Mouse (Mus musculus): ENCODE data around the gene Gm9044. TPM values are rescaled to one million over a fixed set of nuclear protein-coding genes. Genes with fewer than 3 reads are reported as not detected.
"Not testable (repeated sequence)": the region's sequence is repeated elsewhere in the genome, so short reads cannot be mapped to it uniquely, and the experiment has no call there.

Gm9044 gene
- polyA plus RNA-seq (2012; rRNA removed): not detected in 2 replicates

DNA sequence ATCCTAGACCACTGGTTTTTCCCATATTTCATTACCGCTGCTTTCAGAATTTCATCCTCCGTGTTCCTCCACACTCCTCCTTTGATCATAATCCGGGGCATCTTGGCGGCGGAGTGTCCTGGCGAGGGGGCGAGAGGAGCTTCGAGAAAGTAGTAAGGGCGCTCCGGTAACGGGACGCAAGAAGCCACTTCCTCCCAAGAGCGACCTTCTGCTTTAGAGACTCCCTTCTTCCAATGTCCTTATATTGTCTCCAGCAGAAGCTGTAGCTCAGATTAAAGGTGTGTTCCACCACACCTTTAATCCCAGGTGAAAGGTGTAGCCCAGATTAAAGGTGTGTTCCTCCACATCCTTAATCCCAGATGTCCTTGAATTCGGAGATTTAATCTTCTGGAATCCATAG is at the start of gene Gm9044:
Gene Gm9044, minus strand, starts transcription at position 101 of the 400 bp plus-strand sequence.
- no CpG with 5 or more reads among the region's 14 CpGs for WGBS
- not testable (repeated sequence) for H3K36me3 ChIP-seq (ENCODE audit: control insufficient read depth, insufficient read depth, low read length); H3K27me3 ChIP-seq (ENCODE audit: control insufficient read depth, insufficient read depth, low read length); H3K4me1 ChIP-seq (ENCODE audit: control insufficient read depth, insufficient read depth, insufficient read length); H3K27ac ChIP-seq (ENCODE audit: insufficient read depth, low read length); DNase-seq (ENCODE audit: low read depth in 1 of 2, low spot score in 2 of 2); H3K4me3 ChIP-seq (ENCODE audit: extremely low read depth, insufficient read depth, insufficient read length)

DNA sequence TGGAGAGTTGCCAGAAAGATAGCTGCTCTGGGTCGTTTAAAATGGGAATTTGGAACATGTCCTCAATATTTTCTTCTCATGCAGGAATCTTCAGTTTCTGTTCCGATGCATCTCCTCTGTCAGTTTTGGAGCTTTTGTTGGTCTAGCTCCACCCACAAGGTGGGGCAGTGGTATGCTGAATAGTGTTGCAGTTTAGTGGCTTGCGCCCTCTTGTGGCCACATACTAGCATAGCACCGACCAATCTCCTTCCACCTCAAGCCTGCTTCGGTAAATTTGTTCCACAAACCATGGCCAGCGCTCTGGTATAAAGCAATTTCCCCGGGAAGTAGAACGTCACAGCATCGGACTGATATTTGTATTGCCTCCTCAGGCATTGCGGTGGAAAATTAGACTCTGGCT is 38.2 kb upstream of the Gm9044 start:
- Histone ChIP-seq H3K4me1 (ENCODE audit: control insufficient read depth, insufficient read depth, insufficient read length) (no peaks in the 10 kb centered on the region), H3K27me3 (ENCODE audit: control insufficient read depth, insufficient read depth, low read length) (no peaks in the 10 kb centered on the region), H3K36me3 (ENCODE audit: control insufficient read depth, insufficient read depth, low read length) (no peaks in the 10 kb centered on the region), H3K27ac (ENCODE audit: insufficient read depth, low read length) (no peak overlapping the region), H3K4me3 (ENCODE audit: extremely low read depth, insufficient read depth, insufficient read length) (no peak overlapping the region)
- WGBS: 5% methylated on average over 10 of the region's 10 CpGs
- TF ChIP-seq POLR2A (IDR thresholded peaks at IDR 0.05; ENCODE audit: low read depth, low read length) (no peak), CTCF (IDR thresholded peaks at IDR 0.05; ENCODE audit: extremely low read depth, insufficient read depth, insufficient read length, insufficient replicate concordance) (peak; percentile 90; the same call in 1 of the 2 replicates)
- peak; percentile 67 to 74 for DNase-seq (ENCODE audit: low read depth in 1 of 2, low spot score in 2 of 2)

DNA sequence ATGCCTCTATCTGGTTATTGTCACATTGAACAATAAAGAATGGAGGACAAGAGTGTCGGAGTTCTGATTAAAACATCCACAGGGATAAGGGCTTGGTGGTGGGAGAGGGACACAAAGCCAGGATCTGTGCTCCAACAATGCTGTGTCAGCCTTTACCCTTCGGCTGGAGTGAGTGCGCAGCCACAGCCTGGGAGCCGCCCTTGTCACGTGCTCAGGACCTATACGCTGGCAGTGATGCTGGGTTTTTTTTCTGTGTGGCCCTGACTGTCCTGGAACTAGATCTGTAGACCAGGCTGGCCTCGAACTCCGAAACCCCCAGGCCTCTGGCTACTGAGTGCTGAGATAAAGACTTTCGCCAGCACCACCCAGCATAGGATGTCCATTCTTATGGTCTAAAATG is 37.3 kb upstream of the Gm9044 start:
- WGBS: 95% methylated on average over 9 of the region's 9 CpGs
- Histone ChIP-seq H3K4me3 (ENCODE audit: extremely low read depth, insufficient read depth, insufficient read length) (no peak overlapping the region), H3K27ac (ENCODE audit: insufficient read depth, low read length) (no peak overlapping the region), H3K4me1 (ENCODE audit: control insufficient read depth, insufficient read depth, insufficient read length) (no peaks in the 10 kb centered on the region), H3K27me3 (ENCODE audit: control insufficient read depth, insufficient read depth, low read length) (no peaks in the 10 kb centered on the region), H3K36me3 (ENCODE audit: control insufficient read depth, insufficient read depth, low read length) (no peaks in the 10 kb centered on the region)
- TF ChIP-seq POLR2A (IDR thresholded peaks at IDR 0.05; ENCODE audit: low read depth, low read length): no peak
- no peak for TF ChIP-seq CTCF (IDR thresholded peaks at IDR 0.05; ENCODE audit: extremely low read depth, insufficient read depth, insufficient read length, insufficient replicate concordance)
- DNase-seq (ENCODE audit: low read depth in 1 of 2, low spot score in 2 of 2): no peak

DNA sequence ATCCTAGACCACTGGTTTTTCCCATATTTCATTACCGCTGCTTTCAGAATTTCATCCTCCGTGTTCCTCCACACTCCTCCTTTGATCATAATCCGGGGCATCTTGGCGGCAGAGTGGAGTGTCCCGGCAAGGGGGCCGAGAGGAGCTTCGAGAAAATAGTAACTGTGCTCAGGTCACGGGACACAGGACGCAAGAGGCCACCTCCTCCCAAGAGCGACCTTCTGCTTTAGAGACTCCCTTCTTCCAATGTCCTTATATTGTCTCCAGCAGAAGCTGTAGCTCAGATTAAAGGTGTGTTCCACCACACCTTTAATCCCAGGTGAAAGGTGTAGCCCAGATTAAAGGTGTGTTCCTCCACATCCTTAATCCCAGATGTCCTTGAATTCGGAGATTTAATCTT is 21.8 kb upstream of the Gm9044 start, which contains the start of gene Gm9049:
Gene Gm9049, minus strand, starts transcription at position 101 of the 400 bp plus-strand sequence.
- H3K36me3 ChIP-seq (ENCODE audit: control insufficient read depth, insufficient read depth, low read length); H3K4me1 ChIP-seq (ENCODE audit: control insufficient read depth, insufficient read depth, insufficient read length); H3K27me3 ChIP-seq (ENCODE audit: control insufficient read depth, insufficient read depth, low read length); H3K4me3 ChIP-seq (ENCODE audit: extremely low read depth, insufficient read depth, insufficient read length); DNase-seq (ENCODE audit: low read depth in 1 of 2, low spot score in 2 of 2); H3K27ac ChIP-seq (ENCODE audit: insufficient read depth, low read length): not testable (repeated sequence)
- WGBS: 90% methylated on average over 1 of the region's 11 CpGs

DNA sequence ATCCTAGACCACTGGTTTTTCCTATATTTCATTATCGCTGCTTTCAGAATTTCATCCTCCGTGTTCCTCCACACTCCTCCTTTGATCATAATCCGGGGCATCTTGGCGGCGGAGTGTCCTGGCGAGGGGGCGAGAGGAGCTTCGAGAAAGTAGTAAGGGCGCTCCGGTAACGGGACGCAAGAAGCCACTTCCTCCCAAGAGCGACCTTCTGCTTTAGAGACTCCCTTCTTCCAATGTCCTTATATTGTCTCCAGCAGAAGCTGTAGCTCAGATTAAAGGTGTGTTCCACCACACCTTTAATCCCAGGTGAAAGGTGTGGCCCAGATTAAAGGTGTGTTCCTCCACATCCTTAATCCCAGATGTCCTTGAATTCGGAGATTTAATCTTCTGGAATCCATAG is 16.4 kb upstream of the Gm9044 start, which contains the start of gene Gm9048:
Gene Gm9048, minus strand, starts transcription at position 101 of the 400 bp plus-strand sequence.
- H3K4me3 ChIP-seq (ENCODE audit: extremely low read depth, insufficient read depth, insufficient read length); H3K36me3 ChIP-seq (ENCODE audit: control insufficient read depth, insufficient read depth, low read length); H3K27ac ChIP-seq (ENCODE audit: insufficient read depth, low read length); H3K4me1 ChIP-seq (ENCODE audit: control insufficient read depth, insufficient read depth, insufficient read length); DNase-seq (ENCODE audit: low read depth in 1 of 2, low spot score in 2 of 2); H3K27me3 ChIP-seq (ENCODE audit: control insufficient read depth, insufficient read depth, low read length): not testable (repeated sequence)
- WGBS: 75% methylated on average over 1 of the region's 14 CpGs

DNA sequence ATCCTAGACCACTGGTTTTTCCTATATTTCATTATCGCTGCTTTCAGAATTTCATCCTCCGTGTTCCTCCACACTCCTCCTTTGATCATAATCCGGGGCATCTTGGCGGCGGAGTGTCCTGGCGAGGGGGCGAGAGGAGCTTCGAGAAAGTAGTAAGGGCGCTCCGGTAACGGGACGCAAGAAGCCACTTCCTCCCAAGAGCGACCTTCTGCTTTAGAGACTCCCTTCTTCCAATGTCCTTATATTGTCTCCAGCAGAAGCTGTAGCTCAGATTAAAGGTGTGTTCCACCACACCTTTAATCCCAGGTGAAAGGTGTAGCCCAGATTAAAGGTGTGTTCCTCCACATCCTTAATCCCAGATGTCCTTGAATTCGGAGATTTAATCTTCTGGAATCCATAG is 10.9 kb upstream of the Gm9044 start, which contains the start of gene Gm9046:
Gene Gm9046, minus strand, starts transcription at position 101 of the 400 bp plus-strand sequence.
- WGBS: no CpG with 5 or more reads among the region's 14 CpGs
- H3K4me3 ChIP-seq (ENCODE audit: extremely low read depth, insufficient read depth, insufficient read length); H3K4me1 ChIP-seq (ENCODE audit: control insufficient read depth, insufficient read depth, insufficient read length); H3K27ac ChIP-seq (ENCODE audit: insufficient read depth, low read length); H3K36me3 ChIP-seq (ENCODE audit: control insufficient read depth, insufficient read depth, low read length); H3K27me3 ChIP-seq (ENCODE audit: control insufficient read depth, insufficient read depth, low read length); DNase-seq (ENCODE audit: low read depth in 1 of 2, low spot score in 2 of 2): not testable (repeated sequence)

DNA sequence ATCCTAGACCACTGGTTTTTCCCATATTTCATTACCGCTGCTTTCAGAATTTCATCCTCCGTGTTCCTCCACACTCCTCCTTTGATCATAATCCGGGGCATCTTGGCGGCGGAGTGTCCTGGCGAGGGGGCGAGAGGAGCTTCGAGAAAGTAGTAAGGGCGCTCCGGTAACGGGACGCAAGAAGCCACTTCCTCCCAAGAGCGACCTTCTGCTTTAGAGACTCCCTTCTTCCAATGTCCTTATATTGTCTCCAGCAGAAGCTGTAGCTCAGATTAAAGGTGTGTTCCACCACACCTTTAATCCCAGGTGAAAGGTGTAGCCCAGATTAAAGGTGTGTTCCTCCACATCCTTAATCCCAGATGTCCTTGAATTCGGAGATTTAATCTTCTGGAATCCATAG is 5.5 kb upstream of the Gm9044 start, which contains the start of gene Gm9045:
Gene Gm9045, minus strand, starts transcription at position 101 of the 400 bp plus-strand sequence.
- no CpG with 5 or more reads among the region's 14 CpGs for WGBS
- not testable (repeated sequence) for H3K36me3 ChIP-seq (ENCODE audit: control insufficient read depth, insufficient read depth, low read length); H3K27me3 ChIP-seq (ENCODE audit: control insufficient read depth, insufficient read depth, low read length); H3K4me3 ChIP-seq (ENCODE audit: extremely low read depth, insufficient read depth, insufficient read length); DNase-seq (ENCODE audit: low read depth in 1 of 2, low spot score in 2 of 2); H3K27ac ChIP-seq (ENCODE audit: insufficient read depth, low read length); H3K4me1 ChIP-seq (ENCODE audit: control insufficient read depth, insufficient read depth, insufficient read length)

DNA sequence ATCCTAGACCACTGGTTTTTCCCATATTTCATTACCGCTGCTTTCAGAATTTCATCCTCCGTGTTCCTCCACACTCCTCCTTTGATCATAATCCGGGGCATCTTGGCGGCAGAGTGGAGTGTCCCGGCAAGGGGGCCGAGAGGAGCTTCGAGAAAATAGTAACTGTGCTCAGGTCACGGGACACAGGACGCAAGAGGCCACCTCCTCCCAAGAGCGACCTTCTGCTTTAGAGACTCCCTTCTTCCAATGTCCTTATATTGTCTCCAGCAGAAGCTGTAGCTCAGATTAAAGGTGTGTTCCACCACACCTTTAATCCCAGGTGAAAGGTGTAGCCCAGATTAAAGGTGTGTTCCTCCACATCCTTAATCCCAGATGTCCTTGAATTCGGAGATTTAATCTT is 5.3 kb downstream of the Gm9044 start, which contains the start of gene Gm9040:
Gene Gm9040, minus strand, starts transcription at position 101 of the 400 bp plus-strand sequence.
- no CpG with 5 or more reads among the region's 11 CpGs for WGBS

More for the DNA sequence above, 5.3 kb downstream of the Gm9044 start, which contains the start of gene Gm9040:
- not testable (repeated sequence) for H3K4me3 ChIP-seq (ENCODE audit: extremely low read depth, insufficient read depth, insufficient read length); H3K4me1 ChIP-seq (ENCODE audit: control insufficient read depth, insufficient read depth, insufficient read length); DNase-seq (ENCODE audit: low read depth in 1 of 2, low spot score in 2 of 2); H3K36me3 ChIP-seq (ENCODE audit: control insufficient read depth, insufficient read depth, low read length); H3K27ac ChIP-seq (ENCODE audit: insufficient read depth, low read length); H3K27me3 ChIP-seq (ENCODE audit: control insufficient read depth, insufficient read depth, low read length)

Measured in spleen, adult 2 months (tissue).